Mouse (Mus musculus) megakaryocyte, adult 5-6 weeks (primary cell): Measurements from ENCODE around the gene Gm11146. TPM values are rescaled to one million over a fixed set of nuclear protein-coding genes. Genes with fewer than 3 reads are reported as not detected.

Experiments used
- ATAC-seq: 2 replicates; pipeline ENCODE4 v1.8.0; 2016; ENCODE audit warnings: mild to moderate bottlenecking, inconsistent platforms; ENCODE audit not compliant: poor library complexity, severe bottlenecking
- total RNA-seq, 2 experiments: library from RNA; stranded (forward) in 1 of 2; stranded (reverse) in 1 of 2; fragments of 153-499, 151-499 nt in 1 of 2; fragments of 221-1000, 200-1000 nt in 1 of 2; gene quantifications; 2 replicates each; pipeline versions ENCODE4 v1.2.3 to v1.2.4; 2015 to 2017

The Gm11146 gene
- not detected in 2 replicates for total RNA-seq (2015)
- not detected in 2 replicates for total RNA-seq (2017)

DNA sequence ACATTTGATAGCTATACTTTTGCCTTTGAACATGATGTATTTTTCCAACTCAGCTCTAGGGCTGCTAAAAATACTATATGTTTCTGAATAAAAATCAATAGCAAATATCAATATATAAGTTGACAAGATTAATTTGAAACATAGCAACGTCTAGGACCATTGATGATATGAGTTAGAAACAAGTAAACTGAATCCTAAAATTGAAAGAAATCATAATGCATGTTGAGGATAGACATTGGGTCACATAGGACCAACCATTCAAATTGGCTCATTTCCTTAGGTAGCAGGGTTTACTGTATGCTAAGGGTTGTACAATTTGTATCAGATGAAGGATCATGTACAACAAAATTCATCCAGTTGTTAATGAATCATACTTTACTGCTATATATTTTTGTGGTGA, at the start of gene Gm11146:
Gene Gm11146, minus strand, starts transcription at position 101 of the 400 bp plus-strand sequence.
- no peak for ATAC-seq

DNA sequence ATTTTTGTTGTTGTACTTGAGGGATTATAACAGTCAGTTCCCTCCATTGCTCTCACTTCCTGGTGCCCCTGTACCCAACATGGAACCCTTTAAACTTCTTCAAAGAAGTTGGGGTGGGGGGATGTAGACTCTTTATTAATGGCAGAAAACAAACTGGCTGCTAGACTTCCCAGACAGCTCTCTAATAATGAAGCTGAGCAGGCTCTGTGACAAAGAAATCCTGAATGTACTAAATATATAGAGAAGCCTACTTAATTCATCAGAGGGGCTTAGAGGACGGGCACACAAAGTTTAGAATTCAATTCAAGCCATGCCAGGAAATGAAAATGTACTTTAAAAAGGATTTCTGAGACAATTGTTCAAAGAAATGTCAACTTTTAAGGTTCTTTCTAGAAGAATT, 48.7 kb upstream of the Gm11146 start:
- ATAC-seq: no peak

DNA sequence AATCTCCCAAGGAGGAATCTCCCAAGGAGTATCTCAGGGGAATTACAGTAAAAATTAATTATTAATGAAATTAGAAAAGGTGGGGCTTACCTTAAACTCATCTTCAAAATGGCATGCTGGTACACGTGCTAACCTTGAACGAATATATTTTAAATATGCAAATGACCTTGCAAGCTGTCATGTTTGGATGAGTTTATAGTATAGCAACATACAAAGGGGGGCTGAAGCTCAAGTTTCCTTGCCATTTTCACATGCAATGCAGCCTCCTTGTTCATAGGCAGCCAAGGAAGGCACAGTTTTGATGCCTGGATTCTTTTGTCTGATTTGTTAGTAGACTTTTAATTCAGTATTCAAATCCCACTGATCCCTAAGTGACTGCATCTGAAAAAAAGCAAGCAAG, 47.1 kb upstream of the Gm11146 start:
- no peak for ATAC-seq

DNA sequence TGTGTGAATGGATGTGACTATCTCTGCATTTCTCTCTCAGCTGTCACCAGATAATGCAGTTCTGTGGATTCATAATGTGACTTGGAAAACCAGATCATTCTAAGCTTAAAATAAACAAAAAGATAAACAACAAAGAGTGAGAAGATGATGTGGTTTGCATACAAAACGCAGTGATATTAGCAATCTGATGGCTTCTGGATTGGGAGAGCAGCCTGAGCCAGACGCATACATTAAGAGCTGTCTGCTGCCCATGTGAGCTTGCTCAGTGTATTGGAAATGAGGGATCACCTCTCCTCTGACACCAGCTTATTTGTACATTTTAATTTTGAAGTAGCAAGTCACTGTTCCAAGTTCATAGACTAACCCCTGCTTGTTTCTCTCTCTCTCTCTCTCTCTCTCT, 46.3 kb upstream of the Gm11146 start:
- ATAC-seq: no peak

DNA sequence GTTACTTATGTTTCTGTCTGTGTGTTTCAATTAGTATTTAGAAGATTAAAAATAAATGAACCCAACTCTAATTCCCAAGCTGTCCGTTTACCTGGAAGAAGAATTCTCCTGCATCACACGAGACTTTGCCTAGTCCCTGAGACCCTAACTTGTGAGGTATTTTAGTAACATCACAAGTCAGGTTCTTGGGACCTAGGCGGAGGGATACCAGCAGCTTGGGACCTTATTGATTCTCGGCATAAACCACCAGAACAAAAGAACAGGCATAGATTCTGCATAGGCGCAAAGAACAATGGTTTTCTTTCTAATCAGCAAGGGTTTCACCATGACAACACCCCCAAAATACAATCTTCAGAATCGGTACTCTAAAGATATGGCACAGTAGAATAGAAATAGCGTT, 44.3 kb upstream of the Gm11146 start:
- ATAC-seq: no peak

DNA sequence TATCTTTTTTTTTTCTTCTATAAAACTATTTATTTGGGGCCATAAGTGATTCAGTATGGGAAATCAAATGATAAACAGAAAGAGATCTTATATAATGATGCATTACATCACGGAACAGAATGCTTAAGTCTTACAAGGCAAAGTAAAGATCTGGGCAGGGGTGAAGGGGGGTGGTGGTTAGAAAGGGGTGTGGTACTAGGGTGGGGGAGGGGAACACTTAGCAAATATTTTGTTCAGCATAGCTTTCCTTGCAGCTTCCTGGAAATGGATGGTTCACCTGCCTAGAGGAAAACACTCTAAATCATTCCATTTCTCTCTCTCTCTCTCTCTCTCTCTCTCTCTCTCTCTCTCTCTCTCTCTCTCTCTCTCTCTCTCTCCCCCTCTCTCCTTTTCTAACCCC, 43.1 kb upstream of the Gm11146 start:
- ATAC-seq: no peak

DNA sequence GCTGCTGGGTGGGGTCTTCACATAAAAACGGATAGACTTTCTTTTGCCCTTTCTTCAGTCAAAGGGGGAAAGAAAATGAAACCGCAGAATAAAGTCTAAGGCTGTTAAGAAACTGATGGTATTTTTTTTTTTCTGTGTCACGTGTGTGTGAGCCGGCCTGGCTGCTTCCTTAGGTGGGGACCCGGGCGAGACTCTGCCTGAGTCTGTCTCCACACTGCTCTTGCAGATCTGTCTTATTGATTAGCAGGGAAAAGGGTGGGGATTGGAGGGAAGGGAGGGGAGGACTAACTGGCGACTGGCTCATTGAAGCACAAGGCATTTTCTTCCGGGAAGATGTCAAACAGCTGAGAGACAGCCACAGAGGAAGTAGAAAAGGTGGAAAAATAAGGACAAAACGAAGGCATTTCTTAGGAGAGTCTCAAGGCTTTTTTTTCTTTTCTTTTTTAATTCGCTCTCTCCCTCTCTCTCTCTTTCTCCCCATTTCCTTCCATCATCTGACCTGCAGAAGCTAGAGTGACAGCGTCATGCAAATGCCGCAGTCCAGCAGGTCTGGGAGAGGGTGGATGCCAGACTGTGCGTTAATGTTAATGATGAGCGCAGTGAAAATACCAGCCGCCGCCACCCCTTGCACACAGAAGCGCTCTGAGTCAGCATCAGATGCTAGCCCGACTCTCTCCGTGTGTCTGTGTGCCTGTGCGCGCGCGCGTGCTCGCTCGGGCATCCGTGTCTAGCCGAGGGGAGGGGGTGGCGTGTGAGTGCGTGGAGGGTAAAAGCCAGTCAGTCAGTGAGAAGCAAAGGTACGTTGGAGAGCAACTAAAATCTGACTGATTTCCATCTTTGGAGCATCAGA, 42.2 kb upstream of the Gm11146 start:
- ATAC-seq: peak; percentile 75

DNA sequence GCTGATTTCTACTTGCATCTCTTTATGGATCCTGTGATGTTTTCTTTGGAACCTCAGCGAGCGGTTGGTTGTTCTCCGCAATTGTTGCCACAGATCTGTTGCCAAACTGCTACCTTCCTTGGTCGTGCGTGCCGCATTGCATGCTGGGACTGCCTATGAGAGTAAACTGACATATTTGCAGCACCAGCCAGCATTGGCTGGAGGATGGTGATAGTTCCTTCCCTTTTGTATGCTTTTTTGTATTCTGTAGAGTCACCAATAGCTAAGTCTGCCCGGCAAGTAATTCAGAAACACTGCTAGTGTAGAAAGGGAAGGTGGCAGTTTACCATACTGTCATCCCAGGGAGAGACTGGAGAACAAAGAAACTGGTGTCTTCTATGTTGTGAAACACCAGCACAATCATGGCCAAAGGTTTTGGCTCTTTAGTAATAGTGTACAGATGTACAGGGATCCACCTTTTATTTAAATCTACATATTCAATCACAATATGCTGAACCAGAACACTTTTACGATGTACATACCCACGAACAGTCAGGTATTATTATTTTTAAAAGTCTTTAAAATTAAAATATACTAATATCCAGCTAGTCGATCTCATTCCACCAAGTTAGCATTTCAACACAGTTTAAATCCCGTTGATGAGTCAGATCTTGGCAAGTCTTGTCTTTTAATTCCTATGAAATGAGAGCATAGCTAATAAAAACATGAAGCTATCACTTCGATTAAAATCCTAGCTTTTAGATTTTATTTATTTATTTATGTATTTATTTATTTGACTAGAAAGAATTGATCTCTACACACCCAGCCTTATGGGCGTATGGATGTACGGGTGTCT, 41.4 kb upstream of the Gm11146 start:
- peak; percentile 74 for ATAC-seq

DNA sequence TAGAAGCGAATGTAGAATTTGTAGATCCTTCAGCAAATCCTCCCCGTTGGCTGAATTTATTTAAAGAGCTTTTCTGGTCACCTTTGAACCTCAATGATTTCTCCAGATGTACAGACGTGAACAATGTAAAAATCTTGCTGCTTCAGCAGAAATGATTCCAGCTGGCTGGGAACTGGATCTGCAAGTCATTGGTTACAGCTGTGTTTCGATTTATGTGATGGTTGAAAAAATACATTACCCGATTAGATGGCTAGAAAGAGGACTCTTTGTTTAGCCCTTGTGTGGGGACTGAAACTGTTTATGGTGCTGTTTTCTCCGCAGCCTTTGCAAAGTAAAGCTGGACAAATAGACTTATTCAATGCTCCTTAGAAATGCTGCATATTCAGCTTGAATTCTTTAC, 34.6 kb upstream of the Gm11146 start:
- no peak for ATAC-seq

DNA sequence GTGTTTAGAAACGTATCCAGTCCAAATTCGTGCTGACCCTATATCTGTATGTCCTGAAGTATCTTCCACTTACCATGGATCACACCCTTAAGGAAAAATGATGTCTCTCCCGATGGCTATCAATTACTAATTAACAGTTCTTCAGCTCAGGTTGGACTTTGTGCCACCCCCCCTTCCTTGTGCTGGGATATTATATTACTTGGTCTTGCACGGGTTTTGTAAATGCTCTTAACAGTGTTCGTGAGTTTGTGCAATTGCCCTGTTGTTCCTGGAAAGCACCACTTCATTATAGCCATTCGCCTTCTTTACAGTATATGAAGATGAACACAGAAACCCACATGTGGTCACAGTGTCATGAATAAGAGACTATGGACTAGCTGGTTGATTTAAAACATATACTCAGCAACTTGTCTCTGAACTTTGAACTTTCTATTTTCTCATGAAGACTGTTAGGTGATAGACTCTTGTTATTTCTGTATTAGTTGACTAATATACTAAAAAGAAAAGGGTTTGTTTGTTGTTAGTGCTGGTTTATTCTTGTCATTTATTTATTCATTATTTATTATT, 30.5 kb upstream of the Gm11146 start:
- no peak for ATAC-seq

DNA sequence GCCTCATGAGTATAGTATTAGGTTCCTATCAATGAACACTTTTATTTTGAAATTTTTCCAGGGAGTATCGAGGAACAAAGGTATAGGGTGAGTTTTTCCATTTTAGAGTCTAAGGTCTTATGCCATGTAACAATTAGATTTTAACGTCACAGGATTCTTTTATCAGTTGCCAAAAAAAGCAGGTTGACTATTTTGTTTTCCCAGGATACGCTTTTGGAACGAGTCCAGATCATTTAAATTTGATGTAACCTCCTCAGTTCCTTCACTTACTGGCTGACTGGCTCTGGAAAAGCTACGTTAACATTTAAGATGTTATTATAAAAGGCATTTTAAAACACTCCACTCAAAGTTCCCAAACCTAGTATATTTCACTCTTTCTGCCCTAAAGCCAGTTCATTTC, 20.8 kb upstream of the Gm11146 start:
- ATAC-seq: no peak

DNA sequence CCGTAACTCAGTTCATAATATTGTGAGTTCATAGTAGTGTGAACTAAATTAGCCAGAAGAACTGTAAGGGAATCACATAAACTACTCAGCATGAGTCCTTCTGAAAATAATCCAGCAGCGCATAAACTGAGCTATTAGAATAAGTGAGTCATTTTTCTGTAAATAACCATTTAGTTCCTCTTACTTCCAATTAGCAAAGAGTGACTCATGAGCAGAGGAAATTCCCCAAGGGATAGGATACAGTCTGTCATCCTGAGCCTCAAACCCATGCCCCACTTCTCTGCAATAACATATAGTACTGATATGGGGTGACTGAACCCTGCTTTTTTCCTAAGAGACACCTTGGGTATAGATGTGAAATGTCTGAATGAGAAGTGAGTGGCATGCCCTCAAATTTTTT, 687 bp upstream of the Gm11146 start:
- no peak for ATAC-seq

DNA sequence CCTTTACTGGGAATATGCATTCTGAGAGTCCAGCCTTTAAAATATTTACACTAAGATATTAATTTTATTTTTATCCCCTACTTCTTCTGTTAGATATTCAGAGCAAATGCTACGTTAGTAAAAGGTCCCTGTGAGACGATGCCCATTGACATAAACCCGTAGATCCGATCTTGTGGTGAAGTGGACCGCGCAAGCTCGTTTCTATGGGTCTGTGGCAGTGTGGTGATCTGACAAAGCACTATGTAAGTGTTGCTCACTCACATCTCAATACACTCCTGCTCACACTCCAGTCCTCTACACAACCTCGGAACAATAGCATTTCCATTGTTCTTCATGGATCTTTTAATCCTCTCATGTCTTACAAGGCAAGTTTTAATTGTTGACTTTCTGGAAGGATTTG, 3.1 kb downstream of the Gm11146 start:
- ATAC-seq: no peak

DNA sequence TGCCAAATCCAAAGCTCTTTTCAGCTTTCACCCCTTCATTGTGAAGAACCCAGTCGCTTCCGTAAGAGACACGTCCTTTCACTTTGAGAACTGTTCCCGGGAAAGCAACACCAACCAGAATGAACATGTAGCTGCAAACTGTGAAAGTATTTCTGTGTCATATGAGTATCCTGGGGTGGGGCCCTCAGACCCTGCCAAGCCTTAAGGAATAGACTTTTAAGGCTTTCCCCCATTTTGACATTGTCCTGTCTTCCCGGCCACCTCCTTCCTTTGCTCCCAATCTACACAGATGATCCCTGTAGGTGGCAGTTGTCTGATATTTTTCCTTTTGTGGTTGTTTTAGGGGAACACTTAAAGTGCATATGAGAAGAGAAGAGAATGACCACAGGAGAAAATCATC, 5.3 kb downstream of the Gm11146 start:
- no peak for ATAC-seq

DNA sequence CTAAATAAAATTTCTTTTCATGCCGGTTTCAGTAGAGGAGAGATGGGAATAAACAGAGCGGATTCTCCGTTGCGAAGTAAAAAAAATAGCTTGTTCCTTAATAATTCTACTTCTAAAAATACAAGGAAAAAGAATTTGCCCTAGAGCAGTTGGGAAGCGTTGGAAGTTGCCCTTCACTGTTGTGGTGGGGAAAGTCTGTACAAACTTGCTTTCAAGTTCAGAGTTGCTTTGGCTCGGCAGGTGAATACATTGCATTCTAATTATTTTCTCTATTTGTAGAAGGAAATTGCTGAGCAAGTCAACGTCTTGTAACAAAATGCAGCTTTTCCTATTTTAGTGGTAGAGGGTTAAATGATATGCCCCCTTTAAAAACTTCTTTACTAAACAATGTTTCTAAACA, 6.2 kb downstream of the Gm11146 start:
- no peak for ATAC-seq

DNA sequence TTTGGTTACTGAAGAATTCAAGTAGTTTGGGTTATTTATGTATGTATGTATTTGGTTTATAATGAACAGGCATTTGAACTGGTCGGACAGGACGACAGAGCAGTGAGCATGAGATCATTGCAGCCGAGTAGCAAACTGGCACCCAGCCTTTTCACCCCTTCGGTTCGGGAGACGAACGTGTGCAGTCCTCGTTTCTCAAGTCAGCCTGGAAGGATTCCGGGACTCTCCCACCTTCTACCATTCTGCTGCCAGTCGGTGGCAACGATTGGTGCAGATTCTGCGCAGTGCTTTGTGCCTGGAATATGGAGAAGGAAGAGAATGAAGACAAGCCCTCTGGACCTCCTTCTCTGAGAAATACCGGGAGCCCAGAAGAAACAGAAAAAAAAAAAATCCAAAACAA, 7.3 kb downstream of the Gm11146 start:
- ATAC-seq: no peak

DNA sequence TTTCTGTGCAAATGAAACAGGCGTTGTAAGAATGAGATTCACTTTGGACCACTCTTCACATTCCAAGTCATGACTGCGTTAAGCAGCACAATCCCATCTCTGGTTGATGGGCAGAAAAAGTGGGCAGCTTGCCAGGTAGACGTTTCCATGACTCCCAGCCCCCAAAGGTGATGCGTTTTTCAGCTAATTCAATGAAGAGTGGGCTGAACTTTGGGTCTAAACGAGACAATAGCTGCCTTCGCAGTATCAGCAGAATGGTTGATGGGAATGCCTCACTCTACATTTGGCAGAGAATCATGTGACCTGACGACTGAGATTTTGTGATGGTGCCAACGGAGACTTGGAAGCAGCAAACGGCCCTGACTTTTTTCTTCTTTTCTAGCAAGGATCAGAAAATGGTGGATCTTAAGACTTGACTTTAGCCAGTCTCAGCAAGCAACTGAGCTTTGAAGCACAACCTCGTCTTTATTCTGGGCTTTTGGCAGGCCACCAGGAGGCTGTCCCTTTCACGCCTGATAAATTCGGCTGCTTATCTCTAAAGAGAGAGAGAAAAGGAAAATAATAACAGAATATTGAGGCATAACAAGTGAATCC, 8.0 kb downstream of the Gm11146 start:
- ATAC-seq: no peak

DNA sequence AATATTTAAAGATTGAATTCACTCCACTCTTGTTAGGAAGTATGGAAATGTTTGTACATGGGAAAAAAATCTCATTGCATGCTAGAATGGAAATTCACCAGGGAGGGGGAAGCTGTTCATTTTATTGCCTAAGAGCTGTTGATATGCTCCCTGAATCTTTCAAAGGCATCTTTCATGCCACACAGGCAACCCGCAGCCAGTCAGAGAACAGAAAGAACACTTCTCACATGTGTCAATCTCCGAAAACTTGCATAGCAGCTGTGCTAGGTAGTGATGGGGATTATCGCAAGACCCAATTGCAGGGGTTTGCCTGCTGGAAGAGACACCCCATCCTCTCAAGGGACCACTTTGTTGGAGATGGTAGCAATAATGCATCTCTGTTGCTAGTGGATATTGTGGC, 8.9 kb downstream of the Gm11146 start:
- no peak for ATAC-seq

DNA sequence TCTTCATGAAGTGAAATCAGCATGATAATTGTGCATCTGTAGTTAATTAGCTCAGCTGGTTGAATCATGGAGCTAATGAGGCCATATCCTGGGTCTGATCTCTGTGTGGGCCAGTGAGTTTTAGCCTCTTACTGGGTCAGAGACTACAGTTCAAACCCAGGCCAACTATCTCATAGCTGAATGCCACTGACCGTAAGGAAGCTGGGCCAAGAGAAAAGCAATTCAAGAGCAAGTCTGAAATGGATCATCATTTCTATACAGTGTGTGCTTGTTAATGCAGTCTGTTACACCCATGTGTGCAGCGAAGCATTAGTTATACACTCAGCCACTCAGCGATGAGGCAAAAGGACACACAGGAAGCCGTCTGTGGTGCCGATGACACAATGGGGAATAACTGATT, 28.9 kb downstream of the Gm11146 start:
- no peak for ATAC-seq

DNA sequence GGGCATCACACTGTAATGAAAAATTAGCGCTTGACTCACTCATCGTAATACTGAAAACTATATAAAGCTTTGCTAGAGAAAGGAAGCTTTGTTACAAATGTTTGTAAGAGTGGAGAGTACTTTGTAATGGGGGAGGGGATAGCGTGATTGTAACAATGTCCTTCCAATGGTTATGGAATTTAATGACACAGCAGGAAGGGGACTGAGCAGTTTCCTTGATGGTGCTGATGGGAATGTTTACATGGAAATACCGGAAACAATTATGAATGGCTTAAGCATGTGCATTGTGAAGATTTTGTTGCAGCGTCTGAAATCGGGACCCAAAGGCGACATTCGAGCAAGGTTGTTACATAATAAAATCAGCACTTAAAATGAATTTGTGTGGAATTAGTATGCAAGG, 32.4 kb downstream of the Gm11146 start:
- ATAC-seq: no peak

DNA sequence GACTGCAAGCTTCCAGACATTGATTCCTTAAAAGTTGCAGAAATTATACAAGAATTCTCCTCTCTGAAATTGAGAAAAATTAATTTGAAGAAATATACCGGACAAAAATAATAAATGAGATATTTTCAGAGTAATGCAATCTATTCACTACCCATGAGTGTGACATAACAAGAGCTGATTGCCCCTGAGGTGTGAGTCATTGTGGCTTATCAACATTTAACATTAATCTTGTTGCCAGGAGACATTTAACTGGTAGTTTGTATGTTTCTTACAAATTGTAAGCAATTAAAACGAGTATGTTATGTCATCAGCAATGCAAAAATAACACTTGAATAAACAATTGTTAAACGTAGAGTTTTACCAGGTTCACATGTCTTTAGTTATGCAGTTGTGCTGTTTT, 33.5 kb downstream of the Gm11146 start:
- no peak for ATAC-seq
